Mouse (Mus musculus) left cerebral cortex, adult 9 months (tissue): ENCODE data around the gene Slc39a10.
A peak's percentile ranks its signal among the peaks of the same experiment; 100 is the strongest.
"Not testable (repeated sequence)": the region's sequence is repeated elsewhere in the genome, so short reads cannot be mapped to it uniquely, and the experiment has no call there.

Experiments
- DNase-seq, 2 experiments: peaks; one replicate each; pipeline ENCODE4 v3.0.0; 2022; ENCODE audit warnings: low spot score in 2 of 2

Slc39a10 gene

GRCm38 (mm10) chr1:46864175-46864885 is 28.3 kb downstream of the Slc39a10 start:
- DNase-seq: no peak

DNA sequence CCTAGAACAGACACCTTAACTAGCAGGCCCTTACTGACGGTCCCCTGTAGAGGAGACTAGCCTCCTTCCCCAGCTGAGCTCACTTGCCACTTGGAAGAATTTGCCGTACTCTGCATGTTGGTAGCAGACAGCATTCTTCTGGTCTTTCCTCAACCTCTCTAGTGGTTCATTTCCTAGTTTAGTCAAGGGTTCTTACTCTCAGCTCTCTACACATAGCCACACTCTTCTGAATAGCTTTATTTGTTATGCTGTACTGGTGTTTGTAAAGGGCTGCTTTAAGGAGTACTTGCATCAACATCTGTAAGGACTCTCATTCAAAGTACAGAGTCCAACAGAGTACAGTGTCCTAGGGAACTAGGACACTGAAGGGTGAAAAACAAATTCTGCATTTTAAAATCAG is 29.2 kb downstream of the Slc39a10 start:
- DNase-seq: no peak

GRCm38 (mm10) chr1:46860082-46860481 is 32.6 kb downstream of the Slc39a10 start:
- DNase-seq: no peak

GRCm38 (mm10) chr1:46858579-46858978 is 34.1 kb downstream of the Slc39a10 start:
- no peak for DNase-seq

- no peak for DNase-seq
Observed at GRCm38 (mm10) chr1:46856498-46856897, 36.2 kb downstream of the Slc39a10 start.

GRCm38 (mm10) chr1:46854036-46854900 is 38.4 kb downstream of the Slc39a10 start:
- DNase-seq: no peak

DNA sequence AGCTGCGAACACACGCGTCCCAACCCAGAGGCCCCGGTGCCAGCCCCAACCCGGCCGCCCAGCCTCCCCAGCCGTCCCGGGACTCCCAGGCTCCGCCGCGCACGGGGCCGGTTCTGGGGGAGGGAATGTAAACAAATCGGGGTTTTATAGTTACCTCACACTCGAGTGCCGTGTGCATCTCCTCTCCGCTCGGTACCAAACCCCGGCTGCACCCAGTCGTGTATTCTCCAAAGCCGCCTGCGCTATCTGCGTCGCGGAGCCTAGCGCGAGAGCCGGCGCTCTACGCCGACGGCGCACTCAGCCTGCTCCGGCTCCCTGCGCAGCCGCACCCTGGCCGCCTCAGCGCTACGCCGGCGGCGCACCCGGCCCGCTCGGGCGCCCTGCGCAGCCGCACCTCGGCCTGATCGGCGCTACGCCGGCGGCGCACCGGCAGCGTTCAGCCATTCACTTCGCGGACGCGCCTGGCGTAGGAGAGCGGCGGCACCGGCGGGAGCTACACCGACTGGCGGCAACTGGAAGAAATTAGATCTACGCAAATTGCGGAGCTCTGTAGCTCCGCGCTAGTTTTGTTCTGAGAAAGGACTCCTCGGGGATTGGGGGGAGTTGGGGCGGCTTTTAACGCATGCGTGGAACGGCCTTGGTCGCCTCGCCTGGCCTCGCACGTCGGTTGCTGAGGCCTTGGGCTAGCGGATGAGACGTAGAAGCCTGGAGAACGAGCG is 39.2 kb downstream of the Slc39a10 start:
- DNase-seq: peak; percentile 93 to 98

GRCm38 (mm10) chr1:46852600-46853272 is 39.9 kb downstream of the Slc39a10 start:
- peak in 1 of 2 experiments; percentile 68 for DNase-seq

GRCm38 (mm10) chr1:46852216-46852599 is 40.4 kb downstream of the Slc39a10 start:
- no peak for DNase-seq

DNA sequence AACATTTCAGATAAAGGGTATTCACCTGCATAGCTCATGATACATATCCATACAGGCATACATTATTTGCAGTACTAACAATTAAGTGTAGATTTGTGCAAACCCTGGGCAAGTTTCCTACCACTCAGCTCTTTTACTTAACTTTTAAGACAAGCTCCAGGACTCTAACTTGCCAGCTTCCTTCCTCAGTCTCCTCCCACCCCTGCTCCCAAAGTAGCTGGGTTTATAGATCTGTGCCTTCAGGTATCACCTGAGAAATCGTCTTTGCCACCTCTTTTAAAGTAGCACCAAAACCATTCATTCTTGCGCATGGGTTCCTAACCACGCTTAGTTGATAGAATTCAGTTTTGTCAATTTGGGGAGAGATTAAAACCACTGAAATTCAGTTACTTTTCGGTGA is 41.1 kb downstream of the Slc39a10 start:
- DNase-seq: no peak

- peak in 1 of 2 experiments; percentile 87 for DNase-seq
Observed at GRCm38 (mm10) chr1:46849758-46850157, 42.9 kb downstream of the Slc39a10 start.

- no peak for DNase-seq
Observed at GRCm38 (mm10) chr1:46845221-46845620, 47.4 kb downstream of the Slc39a10 start.

- no peak for DNase-seq
Observed at GRCm38 (mm10) chr1:46844281-46844680, 48.4 kb downstream of the Slc39a10 start.

DNA sequence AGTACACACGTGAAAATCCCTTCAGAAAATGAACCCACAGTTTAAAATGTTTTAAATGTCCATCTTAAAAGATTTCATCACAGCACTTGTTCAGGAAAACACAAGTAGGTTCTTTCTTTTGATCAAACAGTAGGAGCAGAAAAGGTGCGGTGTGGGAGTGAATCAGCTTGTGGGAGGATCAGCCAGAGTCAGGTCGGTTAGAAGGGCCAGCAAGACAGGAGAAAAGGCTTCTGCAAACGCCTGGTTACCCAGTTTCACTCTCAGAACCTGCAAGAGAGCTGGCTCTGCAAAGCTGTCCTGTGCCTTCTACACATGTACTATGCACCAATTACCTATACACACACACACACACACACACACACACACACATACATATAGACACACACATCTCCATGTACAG is 49.2 kb downstream of the Slc39a10 start:
- DNase-seq: no peak

DNA sequence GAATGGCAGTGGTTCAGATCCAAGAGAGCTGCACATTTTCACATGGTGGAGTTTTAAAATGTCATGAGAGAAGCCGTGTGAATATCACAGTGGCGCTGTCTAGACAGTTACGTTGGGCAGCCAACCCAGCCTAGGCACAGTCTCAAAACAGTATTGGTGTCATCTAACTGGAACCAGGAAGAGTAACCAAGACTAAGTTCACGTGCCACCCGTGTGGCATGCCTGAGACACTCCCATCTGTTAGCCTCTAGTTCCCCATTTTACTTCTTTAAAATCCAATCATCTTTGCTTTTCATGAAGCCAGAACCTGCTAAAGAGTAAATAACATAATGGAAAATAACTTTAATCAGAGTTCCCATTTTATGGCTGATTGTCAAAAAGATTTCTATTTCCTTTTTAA is 60.7 kb downstream of the Slc39a10 start:
- DNase-seq: no peak

- DNase-seq: no peak
Observed at GRCm38 (mm10) chr1:46830066-46830843, 62.4 kb downstream of the Slc39a10 start.

- no peak for DNase-seq
Observed at GRCm38 (mm10) chr1:46822256-46822972, 70.2 kb downstream of the Slc39a10 start.

- DNase-seq: no peak
Observed at GRCm38 (mm10) chr1:46817934-46818333, 74.7 kb downstream of the Slc39a10 start.

GRCm38 (mm10) chr1:46808630-46809029 is 84.0 kb downstream of the Slc39a10 start:
- DNase-seq: not testable (repeated sequence)

DNA sequence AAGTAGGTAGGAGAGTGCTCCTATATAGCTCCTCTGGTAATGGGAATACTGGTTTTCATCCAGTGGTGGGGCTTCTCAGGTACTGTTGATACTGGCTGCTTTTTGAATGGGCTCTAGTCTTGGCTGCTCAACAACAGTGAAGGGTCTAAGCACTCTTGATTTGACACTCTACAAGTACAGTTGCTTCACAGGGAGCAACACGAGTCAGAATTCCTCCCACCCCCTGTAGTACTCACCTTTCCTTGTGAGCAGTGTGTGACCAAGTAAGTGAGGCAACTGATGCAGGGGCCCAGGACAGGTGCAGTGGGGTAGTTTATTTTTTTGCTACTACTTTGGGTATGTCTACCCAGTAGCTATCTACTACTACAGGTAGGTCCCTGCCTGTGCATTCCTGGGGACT is 87.6 kb downstream of the Slc39a10 start:
- DNase-seq: no peak
